In genomic region chr11:88675526-88676353, GRCm38 (mm10) we compare ENCODE assay signal across 10 mouse cellular contexts. TPM values are rescaled to one million over a fixed set of nuclear protein-coding genes. Genes with fewer than 3 reads are reported as not detected.
A peak's percentile ranks its signal among the peaks of the same experiment; 100 is the strongest.
DNase-seq lines count a peak whose midpoint lies in the region; ATAC-seq lines count a peak whose summit lies in the region.
"Had no signal": no experiment of that assay in that cellular context is flagged by ENCODE, and none has a peak within 500 bp of the region (broad histone marks: within the 10 kb centered on the region; RNA-seq: fewer than 3 reads in every experiment).

No protein-coding gene starts in this region.

- 67% methylated on average over 18 of the region's 18 CpGs for WGBS in heart, embryonic 13.5 days
- 51% methylated on average over 18 of the region's 18 CpGs for WGBS in lung, embryonic 16.5 days
- WGBS in intestine, embryonic 14.5 days = 54% methylated on average over 18 of the region's 18 CpGs
- WGBS in midbrain, embryonic 16.5 days = 77% methylated on average over 18 of the region's 18 CpGs

- 0 out of 2 replicates have a peak overlapping the region, but pooled peaks have one; percentile 24 for H3K9ac ChIP-seq in heart, embryonic 13.5 days
- no peak overlapping the region for H3K9ac ChIP-seq in lung, embryonic 16.5 days (ENCODE audit: low read length)
- H3K9ac ChIP-seq in intestine, embryonic 14.5 days (ENCODE audit: low read length) = no peak overlapping the region
- no peak overlapping the region for H3K9ac ChIP-seq in midbrain, embryonic 16.5 days (ENCODE audit: low read depth, low read length)

- ATAC-seq in heart, embryonic 13.5 days (ENCODE audit: extremely low read depth, insufficient number of reproducible peaks, low FRiP score, low TSS enrichment) = no peak
- ATAC-seq in lung, embryonic 16.5 days (ENCODE audit: low read depth) = peak; percentile 51
- no peak for ATAC-seq in intestine, embryonic 14.5 days (replicated peaks; ENCODE audit: low FRiP score, low TSS enrichment, low read depth)
- ATAC-seq in midbrain, embryonic 16.5 days = no peak
- no peak for ATAC-seq in activated CD4-positive, CD25-positive, alpha-beta regulatory T cell, adult 4 months

- no peak for DNase-seq in heart, adult 18-20 months
- no peak for DNase-seq in lung, adult 18-20 months
- DNase-seq in intestine, embryonic 14.5 days (ENCODE audit: low spot score) = no peak
- no peak for DNase-seq in left cerebral cortex, adult 8-10 months (ENCODE audit: low spot score in 2 of 2)
- DNase-seq: embryo, embryonic 11 days; lung, postnatal 4 days had no signal

- H3K4me3 ChIP-seq in heart, embryonic 13.5 days = no peak overlapping the region
- no peak overlapping the region for H3K4me3 ChIP-seq in lung, embryonic 16.5 days (ENCODE audit: low read length)
- H3K4me3 ChIP-seq in intestine, embryonic 14.5 days (ENCODE audit: low read depth, low read length) = no peak overlapping the region
- H3K4me3 ChIP-seq in midbrain, embryonic 16.5 days (ENCODE audit: low read depth, low read length) = no peak overlapping the region

- H3K9me3 ChIP-seq in heart, embryonic 13.5 days = no peaks in the 10 kb centered on the region
- H3K9me3 ChIP-seq in lung, embryonic 16.5 days (ENCODE audit: control insufficient read depth, low read length) = no peaks in the 10 kb centered on the region
- H3K9me3 ChIP-seq in intestine, embryonic 14.5 days (ENCODE audit: control insufficient read depth, low read length) = no peaks in the 10 kb centered on the region
- no peaks in the 10 kb centered on the region for H3K9me3 ChIP-seq in midbrain, embryonic 16.5 days (replicated peaks; ENCODE audit: control insufficient read depth, low read length, poor library complexity, severe bottlenecking)

- peaks cover 56% of the 10 kb centered on the region for H3K4me1 ChIP-seq in heart, embryonic 13.5 days
- H3K4me1 ChIP-seq in lung, embryonic 16.5 days (replicated peaks; ENCODE audit: control insufficient read depth, insufficient read depth, low read length) = peaks cover 7% of the 10 kb centered on the region
- H3K4me1 ChIP-seq in intestine, embryonic 14.5 days (replicated peaks; ENCODE audit: control insufficient read depth, insufficient read depth, low read length) = peaks cover 13% of the 10 kb centered on the region
- peaks cover 14% of the 10 kb centered on the region for H3K4me1 ChIP-seq in midbrain, embryonic 16.5 days (ENCODE audit: control insufficient read depth, insufficient read depth, low read length)

- H3K4me2 ChIP-seq in heart, embryonic 13.5 days = no peak overlapping the region
- H3K4me2 ChIP-seq in lung, embryonic 16.5 days (ENCODE audit: low read depth, low read length) = no peak overlapping the region
- H3K4me2 ChIP-seq in intestine, embryonic 14.5 days (ENCODE audit: low read length) = no peak overlapping the region
- H3K4me2 ChIP-seq in midbrain, embryonic 16.5 days (ENCODE audit: low read length) = no peak overlapping the region

- H3K27me3 ChIP-seq in heart, embryonic 13.5 days (replicated peaks) = no peaks in the 10 kb centered on the region
- H3K27me3 ChIP-seq in lung, embryonic 16.5 days (ENCODE audit: control insufficient read depth, insufficient read depth, low read depth, low read length) = no peaks in the 10 kb centered on the region
- no peaks in the 10 kb centered on the region for H3K27me3 ChIP-seq in intestine, embryonic 14.5 days (replicated peaks; ENCODE audit: control insufficient read depth, insufficient read depth, low read length)
- H3K27me3 ChIP-seq in midbrain, embryonic 16.5 days (ENCODE audit: control insufficient read depth, insufficient read depth, low read depth, low read length) = no peaks in the 10 kb centered on the region

- H3K27ac ChIP-seq in heart, embryonic 13.5 days (replicated peaks) = 0 out of 2 replicates have a peak overlapping the region, but pooled peaks have one; percentile 32
- no peak overlapping the region for H3K27ac ChIP-seq in lung, embryonic 16.5 days (ENCODE audit: low read length)
- H3K27ac ChIP-seq in intestine, embryonic 14.5 days (ENCODE audit: low read depth) = 0 out of 2 replicates have a peak overlapping the region, but pooled peaks have one; percentile 28
- H3K27ac ChIP-seq in midbrain, embryonic 16.5 days (ENCODE audit: low read length) = 0 out of 2 replicates have a peak overlapping the region, but pooled peaks have one; percentile 7

- H3K36me3 ChIP-seq in heart, embryonic 13.5 days = peaks cover 70% of the 10 kb centered on the region
- H3K36me3 ChIP-seq in lung, embryonic 16.5 days (ENCODE audit: control insufficient read depth, insufficient read depth, low read length) = peaks cover 12% of the 10 kb centered on the region
- peaks cover 30% of the 10 kb centered on the region for H3K36me3 ChIP-seq in intestine, embryonic 14.5 days (ENCODE audit: control insufficient read depth, insufficient read depth, low read length)
- no peaks in the 10 kb centered on the region; the same call in none of the 2 replicates for H3K36me3 ChIP-seq in midbrain, embryonic 16.5 days (ENCODE audit: control insufficient read depth, insufficient read depth, low read length)

RNA-seq across cellular contexts. Expression of gene Msi2, which starts 42.6 kb away (rescaled TPM):
- 16.2 and 18.8 TPM in 2 replicates for polyA plus RNA-seq in heart, embryonic 13.5 days (2015; fragmentation: Nextera tagmentation; extraction: Ambion mirVana)
- 100 to 1,000 TPM; 179 to 203 TPM for total RNA-seq in heart, adult 18-20 months (2021)
- polyA plus RNA-seq in lung, embryonic 16.5 days (2015; fragmentation: Nextera tagmentation; extraction: Ambion mirVana) = 15.1 and 16.4 TPM in 2 replicates
- 13.6 and 15.1 TPM in 2 replicates for polyA plus RNA-seq in intestine, embryonic 14.5 days (2014; fragmentation: Nextera tagmentation; extraction: Ambion mirVana)
- 29.4 and 32.8 TPM in 2 replicates for polyA plus RNA-seq in midbrain, embryonic 16.5 days (2015; fragmentation: Nextera tagmentation; extraction: Ambion mirVana)
- polyA plus RNA-seq in activated CD4-positive, CD25-positive, alpha-beta regulatory T cell, adult 4 months (2017; shearing (Covaris generic)) = 10 to 100 TPM; 21.6 to 25.6 TPM
- 100 to 1,000 TPM; 129 to 155 (median 139) TPM for total RNA-seq in left cerebral cortex, adult 8-10 months (2022)
